Mouse (Mus musculus) ES-Bruce4 (cell line): ENCODE results near the gene Clca4b.

Source experiments
- EP300 ChIP-seq: IDR thresholded peaks from 2 replicates; pipeline ENCODE4 v1.6.1; 2011; ENCODE audit warnings: low read depth, low read length; ENCODE audit not compliant: insufficient read depth
- POLR2A ChIP-seq: IDR thresholded peaks from one replicate; pipeline ENCODE4 v1.8.1; 2011; ENCODE audit warnings: low read length; ENCODE audit not compliant: insufficient read depth

DNA sequence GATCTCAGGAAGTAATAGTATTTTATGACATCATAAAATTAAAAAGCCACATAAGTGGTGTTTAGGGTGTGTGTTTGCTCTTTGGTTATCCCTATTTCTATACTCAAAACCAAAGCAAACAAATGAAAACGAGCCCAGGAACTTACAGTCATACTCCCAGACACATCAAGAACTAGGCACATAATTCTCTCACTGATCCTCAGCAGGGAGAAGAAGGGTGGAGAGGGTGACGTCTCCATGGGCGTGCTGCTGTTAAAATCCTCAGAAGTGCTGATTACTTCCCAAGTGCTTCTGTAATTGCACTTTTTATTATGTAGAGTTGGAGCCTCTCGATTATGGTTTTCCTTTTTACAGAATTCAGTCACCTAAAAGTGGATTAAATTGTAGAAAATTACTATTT, 33.7 kb upstream of the Clca4b start:
- TF ChIP-seq POLR2A = no peak
- TF ChIP-seq EP300 = no peak
